Mouse (Mus musculus) heart, adult 2 months (tissue): ENCODE measurements around the gene Tapbp. TPM values are rescaled to one million over a fixed set of nuclear protein-coding genes. Genes with fewer than 3 reads are reported as not detected.

Experiments used
- DNase-seq, 2 experiments: peaks; one replicate each; pipeline ENCODE4 v3.0.0; 2021
- H3K27ac ChIP-seq: fragments of 200-600 bp; 2 replicates; pipeline ENCODE4 v1.8.1; 2022
- H3K27me3 ChIP-seq: fragments of 200-500 bp; 2 replicates; pipeline ENCODE4 v1.6.1; 2012; ENCODE audit warnings: mild to moderate bottlenecking, low read length, inconsistent platforms, mixed read lengths; ENCODE audit not compliant: control insufficient read depth, insufficient read depth
- H3K36me3 ChIP-seq: fragments of 200-500 bp; 2 replicates; pipeline ENCODE4 v1.6.1; 2012; ENCODE audit warnings: low read length, inconsistent platforms; ENCODE audit not compliant: control insufficient read depth, insufficient read depth
- H3K4me1 ChIP-seq: fragments of 200-500 bp; 2 replicates; pipeline ENCODE4 v1.6.1; 2011; ENCODE audit warnings: low read length; ENCODE audit not compliant: control insufficient read depth, insufficient read depth
- H3K4me3 ChIP-seq: fragments of 200-600 bp; 2 replicates; pipeline ENCODE4 v1.8.1; 2022
- H3K79me2 ChIP-seq: fragments of 200-500 bp; replicated peaks from 2 replicates; pipeline ENCODE4 v1.6.1; 2012; ENCODE audit warnings: mild to moderate bottlenecking, inconsistent platforms, low read length, moderate library complexity, mixed read lengths; ENCODE audit not compliant: control insufficient read depth, insufficient read depth
- H3K9ac ChIP-seq: fragments of 200-500 bp; 2 replicates; pipeline ENCODE4 v1.6.1; 2012; ENCODE audit warnings: low read depth, mild to moderate bottlenecking, control low read depth, inconsistent platforms, low read length, mixed read lengths
- CTCF ChIP-seq: fragments of 200-600 bp; IDR thresholded peaks from 2 replicates; pipeline ENCODE4 v1.8.1; 2022; ENCODE audit warnings: antibody characterized with exemption, mild to moderate bottlenecking, moderate library complexity
- EP300 ChIP-seq: fragments of 200-500 bp; IDR thresholded peaks from 2 replicates; pipeline ENCODE4 v1.6.1; 2011; ENCODE audit warnings: low read depth, low read length, control low read depth; ENCODE audit not compliant: insufficient read depth
- POLR2A ChIP-seq: fragments of 200-500 bp; IDR thresholded peaks from 2 replicates; pipeline ENCODE4 v1.6.1; 2011; ENCODE audit warnings: mild to moderate bottlenecking, low read depth, low read length, control low read depth; ENCODE audit not compliant: insufficient read depth
- WGBS: fragments of 180-500 bp; shearing (Covaris S2); methylation state at CpG from one replicate; pipeline ENCODE4 v1.1.7; 2018; 5-methylcytosine and 5-hydroxymethylcytosine counted together
- intact Hi-C: fragments of 180-260 bp; cut with DNase I; formaldehyde crosslinking; loops from one replicate; pipeline ENCODE4 v1.15.1; 2025
- polyA plus RNA-seq: library from polyadenylated mRNA; depleted of rRNA; stranded (reverse); fragments of >200 nt; gene quantifications from 2 replicates; pipeline ENCODE4 v1.2.3, GENCODE M21; 2012
- total RNA-seq, 2 experiments: library from RNA; stranded (reverse); gene quantifications; 2 replicates each; pipeline ENCODE4 v1.2.3; 2021

Tapbp gene
- total and polyA plus RNA-seq, 3 experiments, result 75.7 to 124 (median 98.9) TPM

GRCm38 (mm10) chr17:33917656-33918292 is 2.1 kb downstream of the Tapbp start:
- no peak overlapping the region for H3K4me3 ChIP-seq
- peaks cover 3% of the 10 kb centered on the region; the same call in 1 of the 2 replicates for H3K36me3 ChIP-seq
- no peaks in the 10 kb centered on the region for H3K27me3 ChIP-seq
- peak in 1 of 2 experiments; percentile 24 for DNase-seq
- H3K27ac ChIP-seq, result no peak overlapping the region
- TF ChIP-seq POLR2A, result no peak
- TF ChIP-seq EP300, result no peak
- TF ChIP-seq CTCF, result no peak
- H3K79me2 ChIP-seq, result no peaks in the 10 kb centered on the region
- peaks cover 4% of the 10 kb centered on the region for H3K4me1 ChIP-seq
- H3K9ac ChIP-seq, result no peak overlapping the region
- 82% methylated on average over 18 of the region's 18 CpGs for WGBS
- intact Hi-C loops, result no loop called here

GRCm38 (mm10) chr17:33918293-33919203 is 2.8 kb downstream of the Tapbp start:
- Histone ChIP-seq H3K27ac (peak overlapping the region; percentile 92), H3K79me2 (no peaks in the 10 kb centered on the region), H3K36me3 (peaks cover 3% of the 10 kb centered on the region; the same call in 1 of the 2 replicates), H3K4me1 (peaks cover 4% of the 10 kb centered on the region), H3K27me3 (no peaks in the 10 kb centered on the region), H3K9ac (0 out of 2 replicates have a peak overlapping the region, but pooled peaks have one; percentile 85), H3K4me3 (peak overlapping the region; percentile 75)
- WGBS, result 54% methylated on average over 37 of the region's 37 CpGs
- intact Hi-C loops, result no loop called here
- TF ChIP-seq POLR2A (no peak), EP300 (0 out of 2 replicates have a peak, but pooled peaks have one; percentile 29), CTCF (no peak)
- DNase-seq, result peak; percentile 66 to 68

- Histone ChIP-seq H3K27ac (peak overlapping the region; percentile 92), H3K9ac (peak overlapping the region; percentile 85), H3K36me3 (peaks cover 3% of the 10 kb centered on the region; the same call in 1 of the 2 replicates), H3K4me3 (peak overlapping the region; percentile 75), H3K79me2 (no peaks in the 10 kb centered on the region), H3K27me3 (no peaks in the 10 kb centered on the region), H3K4me1 (peaks cover 4% of the 10 kb centered on the region)
- WGBS, result under 1% methylated on average over 52 of the region's 52 CpGs
- TF ChIP-seq EP300 (peak; percentile 80; the same call in 1 of the 2 replicates), CTCF (peak; percentile 54), POLR2A (peak; percentile 86)
- peak; percentile 85 to 91 for DNase-seq
- intact Hi-C loops, result loop anchor here (1.0 to 10.0 kb wide), 3 partner anchors 10 to 675 kb away; partner anchors contain the start of genes Ager, Pbx2 and Rgl2
Observed at GRCm38 (mm10) chr17:33919351-33920281, 3.9 kb downstream of the Tapbp start.

GRCm38 (mm10) chr17:33920282-33921097 is 4.8 kb downstream of the Tapbp start:
- H3K9ac ChIP-seq, result peak overlapping the region; percentile 85
- TF ChIP-seq POLR2A, result no peak
- peak; percentile 96 for TF ChIP-seq CTCF
- TF ChIP-seq EP300, result peak; percentile 70; the same call in 1 of the 2 replicates
- H3K36me3 ChIP-seq, result no peaks in the 10 kb centered on the region
- under 1% methylated on average over 36 of the region's 36 CpGs for WGBS
- peaks cover 3% of the 10 kb centered on the region for H3K4me1 ChIP-seq
- peaks cover 1% of the 10 kb centered on the region; the same call in 1 of the 2 replicates for H3K79me2 ChIP-seq
- peak overlapping the region; percentile 92 for H3K27ac ChIP-seq
- intact Hi-C loops, result loop anchor here (1.0 to 10.0 kb wide), 3 partner anchors 9 to 674 kb away; partner anchors contain the start of genes Ager, Pbx2 and Rgl2
- DNase-seq, result peak; percentile 86 to 87
- H3K4me3 ChIP-seq, result peak overlapping the region; percentile 75
- no peaks in the 10 kb centered on the region for H3K27me3 ChIP-seq
